In genomic region chr5:34398326-34398725, GRCm38 (mm10) we compare ENCODE assay signal across 22 mouse cellular contexts. TPM values are rescaled to one million over a fixed set of nuclear protein-coding genes. Genes with fewer than 3 reads are reported as not detected.
DNase-seq lines count a peak whose midpoint lies in the region; TF ChIP-seq lines count a peak whose summit lies in the region.
"Had no signal": no experiment of that assay in that cellular context is flagged by ENCODE, and none has a peak within 500 bp of the region (broad histone marks: within the 10 kb centered on the region; RNA-seq: fewer than 3 reads in every experiment).

No protein-coding gene starts in this region.

- no peak overlapping the region for H3K4me3 ChIP-seq in liver, adult 2 months (ENCODE audit: insufficient read depth, low read depth, low read length)
- H3K4me3 ChIP-seq: embryonic facial prominence, embryonic 12.5 days; heart, embryonic 13.5 days; hindbrain, embryonic 10.5 days; kidney, embryonic 15.5 days; limb, embryonic 12.5 days; liver, embryonic 15.5 days; midbrain, embryonic 10.5 days; neural tube, embryonic 12.5 days had no signal

- no peaks in the 10 kb centered on the region for H3K27me3 ChIP-seq in liver, adult 2 months (ENCODE audit: control insufficient read depth, insufficient read depth, low read length)
- H3K27me3 ChIP-seq: CH12.LX; embryonic facial prominence, embryonic 12.5 days; heart, embryonic 13.5 days; kidney, embryonic 15.5 days; limb, embryonic 12.5 days; liver, embryonic 15.5 days; neural tube, embryonic 12.5 days; Patski had no signal

- H3K27ac ChIP-seq in liver, adult 2 months (replicated peaks; ENCODE audit: insufficient read depth, low read depth, low read length): no peak overlapping the region
- H3K27ac ChIP-seq: embryonic facial prominence, embryonic 12.5 days; heart, embryonic 13.5 days; hindbrain, embryonic 10.5 days; hindbrain, postnatal 0 days; kidney, embryonic 15.5 days; limb, embryonic 12.5 days; liver, embryonic 15.5 days; midbrain, embryonic 10.5 days; neural tube, embryonic 12.5 days had no signal

- no peak overlapping the region for H3K9ac ChIP-seq in liver, adult 2 months (ENCODE audit: low read depth, low read length)
- H3K9ac ChIP-seq: embryonic facial prominence, embryonic 12.5 days; heart, embryonic 13.5 days; kidney, embryonic 15.5 days; limb, embryonic 12.5 days; liver, embryonic 15.5 days; neural tube, embryonic 12.5 days had no signal

- H3K36me3 ChIP-seq in liver, adult 2 months (ENCODE audit: control insufficient read depth, insufficient read depth, low read length): no peaks in the 10 kb centered on the region
- H3K36me3 ChIP-seq: embryonic facial prominence, embryonic 12.5 days; heart, embryonic 13.5 days; hindbrain, embryonic 10.5 days; kidney, embryonic 15.5 days; limb, embryonic 12.5 days; liver, embryonic 15.5 days; midbrain, embryonic 10.5 days; neural tube, embryonic 12.5 days had no signal

- intact Hi-C loops in heart, postnatal 25 days (cut with DNase I): no loop called here

- peaks cover 39% of the 10 kb centered on the region for H3K79me2 ChIP-seq in liver, adult 2 months (ENCODE audit: control insufficient read depth, insufficient read depth, low read length)

- peaks cover 27% of the 10 kb centered on the region for H3K4me1 ChIP-seq in liver, adult 2 months (ENCODE audit: control insufficient read depth, insufficient read depth, low read length)
- H3K4me1 ChIP-seq: embryonic facial prominence, embryonic 12.5 days; hindbrain, embryonic 10.5 days; kidney, embryonic 15.5 days; limb, embryonic 12.5 days; midbrain, embryonic 10.5 days; neural tube, embryonic 12.5 days had no signal

- no peak for TF ChIP-seq POLR2A in liver, adult 2 months (IDR thresholded peaks at IDR 0.05; ENCODE audit: extremely low read depth, insufficient read depth, low read length)

- DNase-seq in heart, adult 11 months: peak; percentile 78
- no peak for DNase-seq in heart, postnatal 25 days (ENCODE audit: low spot score)
- DNase-seq in liver, adult 2 months (ENCODE audit: extremely low read depth, low read depth, low spot score): peak; percentile 74
- DNase-seq in liver: no peak
- DNase-seq in cerebellum, adult 18-20 months: peak; percentile 38 to 60
- peak; percentile 44 to 55 for DNase-seq in cerebellum, postnatal 25 days
- no peak for DNase-seq in embryo, embryonic 11 days
- DNase-seq: B cell, adult 2 months; layer of hippocampus, postnatal 36 days; lung, postnatal 4 days; right cerebral cortex, postnatal 14 days had no signal

- WGBS in liver, adult 2 months: 5% methylated on average over 1 of the region's 1 CpGs

- TF ChIP-seq CTCF in liver, adult 2 months (IDR thresholded peaks at IDR 0.05; ENCODE audit: low read depth, low read length): no peak

RNA-seq across cellular contexts. Expression of gene Fam193a, which starts 28.6 kb away (rescaled TPM):
- 10 to 100 TPM; 24.3 to 29.7 TPM for total RNA-seq in heart, postnatal 25 days (2021)
- 10.2 and 12.6 TPM in 2 replicates for total RNA-seq in liver, adult 2 months (2014; rRNA removed)
- polyA plus RNA-seq in liver, adult 2 months (2012; rRNA removed): 16.4 and 22.6 TPM in 2 replicates

Comparison
In these comparisons a context has a peak if more than half of its experiments do, and no peak if none do; other contexts are left out.
1. DNase-seq: peak in heart, adult 11 months (single experiment), liver, adult 2 months (single experiment), cerebellum, adult 18-20 months (2 of 2) and cerebellum, postnatal 25 days (2 of 2); none in heart, postnatal 25 days (single experiment), liver (single experiment) and embryo, embryonic 11 days (single experiment).